Mouse (Mus musculus): ENCODE results near the gene Minpp1.
"Not testable (repeated sequence)": the region's sequence is repeated elsewhere in the genome, so short reads cannot be mapped to it uniquely, and the experiment has no call there.

Gene Minpp1

DNA sequence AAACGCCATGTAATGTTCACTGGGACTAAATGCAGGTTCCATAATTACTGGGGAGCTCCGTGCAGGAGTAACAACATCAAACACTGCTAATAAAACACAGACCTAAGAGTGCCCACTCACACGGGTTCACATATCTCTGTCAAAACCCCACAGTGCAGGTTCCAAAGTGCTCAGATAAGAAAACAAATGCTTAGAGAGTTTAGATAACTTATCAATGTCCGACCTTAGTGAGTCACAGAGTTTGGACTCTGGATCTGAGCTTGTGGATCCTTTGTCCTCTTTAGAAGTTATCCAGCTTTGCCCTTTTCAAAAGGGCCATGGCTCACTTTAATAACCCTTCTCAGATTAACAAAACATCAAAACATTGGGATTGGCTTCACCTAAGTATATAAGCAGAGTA, 4.1 kb upstream of the Minpp1 start:
- H3K9me3 ChIP-seq (ENCODE audit: low read length): no peaks in the 10 kb centered on the region
- H3K36me3 ChIP-seq (ENCODE audit: insufficient read depth, low read length): no peaks in the 10 kb centered on the region
- TF ChIP-seq NANOG (IDR thresholded peaks at IDR 0.05; ENCODE audit: borderline replicate concordance, low read length) (no peak), CTCF (conservative IDR thresholded peaks at IDR 0.05; ENCODE audit: low read length) (no peak), POU5F1 (IDR thresholded peaks at IDR 0.05; ENCODE audit: borderline replicate concordance, low read length) (no peak)
- no peak overlapping the region for H3K4me3 ChIP-seq (replicated peaks; ENCODE audit: low read length)
- peaks cover 5% of the 10 kb centered on the region for H3K4me1 ChIP-seq (replicated peaks; ENCODE audit: low read depth, low read length)
- H3K27me3 ChIP-seq (ENCODE audit: insufficient read depth, low read length): peaks cover 3% of the 10 kb centered on the region

DNA sequence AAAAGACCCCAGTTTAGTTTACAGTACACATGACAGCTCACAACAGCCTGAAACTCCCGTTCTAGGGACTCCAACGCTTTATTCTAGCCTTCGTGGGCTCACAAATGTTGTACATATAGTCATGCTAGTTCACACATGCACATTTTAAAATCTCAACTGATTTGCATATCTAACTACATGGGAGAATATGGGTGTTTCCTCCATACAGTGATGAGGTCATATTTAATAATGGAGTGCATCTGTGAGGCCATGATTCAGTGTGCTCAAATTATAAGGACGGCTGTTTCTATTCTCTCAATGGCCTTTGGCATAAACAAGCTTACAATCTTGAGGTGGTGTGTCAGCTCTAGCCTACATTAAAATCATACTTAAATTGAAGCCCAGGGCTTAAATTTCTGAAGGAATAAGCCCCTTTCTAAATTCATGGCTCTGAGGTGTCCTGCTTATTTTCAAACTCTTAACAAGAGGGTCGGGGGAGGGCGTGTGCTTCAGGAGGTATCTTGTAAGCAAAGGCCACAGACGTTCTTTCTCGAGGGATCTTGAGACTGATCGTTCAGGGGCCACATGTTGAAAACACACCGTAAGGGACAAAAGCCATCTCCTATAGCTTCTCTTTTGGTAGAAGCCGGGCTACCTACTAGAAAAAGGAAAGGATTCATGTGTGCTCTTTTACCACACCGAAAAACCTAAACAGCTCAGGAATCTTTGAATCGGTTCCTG, 468 bp upstream of the Minpp1 start:
- H3K36me3 ChIP-seq (ENCODE audit: insufficient read depth, low read length): 0 out of 2 replicates have a peak, but pooled peaks cover 2% of the 10 kb centered on the region
- peaks cover 12% of the 10 kb centered on the region for H3K27me3 ChIP-seq (ENCODE audit: insufficient read depth, low read length)
- TF ChIP-seq POU5F1 (IDR thresholded peaks at IDR 0.05; ENCODE audit: borderline replicate concordance, low read length): no peak
- H3K9me3 ChIP-seq (ENCODE audit: low read length): no peaks in the 10 kb centered on the region
- peaks cover 25% of the 10 kb centered on the region for H3K4me1 ChIP-seq (replicated peaks; ENCODE audit: low read depth, low read length)
- peak overlapping the region; percentile 89 for H3K4me3 ChIP-seq (replicated peaks; ENCODE audit: low read length)

- H3K9me3 ChIP-seq (ENCODE audit: low read length); H3K36me3 ChIP-seq (ENCODE audit: insufficient read depth, low read length): not testable (repeated sequence)
- Histone ChIP-seq H3K27me3 (ENCODE audit: insufficient read depth, low read length) (peaks cover 10% of the 10 kb centered on the region; the same call in 1 of the 2 replicates), H3K4me3 (replicated peaks; ENCODE audit: low read length) (peak overlapping the region; percentile 89), H3K4me1 (replicated peaks; ENCODE audit: low read depth, low read length) (peaks cover 25% of the 10 kb centered on the region)
Measured at GRCm38 (mm10) chr19:32486106-32486724, 646 bp downstream of the Minpp1 start.

DNA sequence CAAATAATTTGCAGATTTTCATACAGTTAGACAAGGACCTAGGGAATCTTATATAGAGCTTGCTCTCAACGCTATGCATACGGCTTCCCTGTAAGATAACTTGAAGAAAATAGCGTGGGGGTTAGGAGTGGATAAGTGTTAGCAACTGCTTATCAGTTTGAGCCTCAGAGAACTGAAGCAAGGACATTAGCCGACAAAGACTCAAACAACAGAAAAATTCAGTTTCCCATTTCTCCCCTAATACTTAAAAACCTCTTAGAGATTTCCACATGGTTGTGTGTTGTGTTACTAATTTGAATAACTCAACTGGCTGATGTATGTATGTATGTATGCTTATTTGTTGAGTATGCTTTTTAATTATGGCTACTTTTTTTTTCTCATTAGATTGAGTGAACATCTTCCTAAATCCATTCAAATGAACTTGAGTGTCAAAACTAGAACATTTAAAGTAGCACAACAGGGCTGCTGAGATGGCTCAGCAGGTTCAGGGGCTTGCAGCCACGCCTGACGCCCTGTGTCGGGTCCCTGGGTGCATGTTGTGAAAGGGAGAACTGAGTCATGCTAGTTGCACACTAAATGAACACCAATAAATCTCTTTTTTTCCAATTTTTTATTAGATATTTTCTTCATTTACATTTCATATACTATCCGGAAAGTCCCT, 2.2 kb downstream of the Minpp1 start:
- Histone ChIP-seq H3K4me3 (replicated peaks; ENCODE audit: low read length) (peak overlapping the region; percentile 89; the same call in 1 of the 2 replicates), H3K36me3 (ENCODE audit: insufficient read depth, low read length) (peaks cover 17% of the 10 kb centered on the region), H3K27me3 (ENCODE audit: insufficient read depth, low read length) (peaks cover 10% of the 10 kb centered on the region; the same call in 1 of the 2 replicates), H3K4me1 (replicated peaks; ENCODE audit: low read depth, low read length) (peaks cover 25% of the 10 kb centered on the region), H3K9me3 (ENCODE audit: low read length) (no peaks in the 10 kb centered on the region)
- TF ChIP-seq CTCF (conservative IDR thresholded peaks at IDR 0.05; ENCODE audit: low read length) (no peak), POU5F1 (IDR thresholded peaks at IDR 0.05; ENCODE audit: borderline replicate concordance, low read length) (no peak), NANOG (IDR thresholded peaks at IDR 0.05; ENCODE audit: borderline replicate concordance, low read length) (no peak)

DNA sequence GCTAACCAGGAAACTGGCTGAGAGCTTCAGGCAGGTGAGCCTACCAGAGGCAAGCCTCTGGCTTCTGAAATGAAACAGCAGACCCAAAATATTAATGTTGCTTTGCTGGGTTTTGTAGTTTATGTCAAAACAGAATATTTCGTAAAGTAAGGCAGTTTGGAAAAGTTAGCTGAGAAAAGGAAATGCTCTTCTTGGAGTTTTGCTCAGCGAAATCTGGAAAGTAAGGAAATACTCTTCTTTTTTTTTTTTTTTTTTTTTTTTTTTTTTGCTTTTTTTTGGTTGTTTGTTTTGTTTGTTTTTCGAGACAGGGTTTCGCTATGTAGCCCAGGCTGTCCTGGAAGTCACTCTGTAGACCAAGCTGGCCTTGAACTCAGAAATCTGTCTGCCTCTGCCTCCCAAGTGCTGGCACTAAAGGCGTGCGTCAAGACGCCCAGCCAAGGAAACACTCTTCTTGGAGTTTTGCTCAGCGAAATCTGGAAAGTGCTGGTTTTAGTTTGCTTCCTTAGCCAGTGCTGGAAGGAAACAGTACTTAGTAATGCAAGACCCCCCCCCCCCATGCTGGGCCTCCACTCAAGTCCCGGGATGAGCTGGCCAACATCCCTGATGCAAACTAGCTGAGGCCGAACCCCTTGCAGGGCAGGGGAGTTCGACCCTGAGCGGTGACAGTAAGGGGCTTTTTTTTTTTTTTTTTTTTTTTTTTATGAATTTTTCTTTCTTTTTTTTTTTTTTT, 3.8 kb downstream of the Minpp1 start:
- peaks cover 31% of the 10 kb centered on the region for H3K36me3 ChIP-seq (ENCODE audit: insufficient read depth, low read length)
- TF ChIP-seq CTCF (conservative IDR thresholded peaks at IDR 0.05; ENCODE audit: low read length) (no peak), NANOG (IDR thresholded peaks at IDR 0.05; ENCODE audit: borderline replicate concordance, low read length) (no peak), POU5F1 (IDR thresholded peaks at IDR 0.05; ENCODE audit: borderline replicate concordance, low read length) (no peak)

DNA sequence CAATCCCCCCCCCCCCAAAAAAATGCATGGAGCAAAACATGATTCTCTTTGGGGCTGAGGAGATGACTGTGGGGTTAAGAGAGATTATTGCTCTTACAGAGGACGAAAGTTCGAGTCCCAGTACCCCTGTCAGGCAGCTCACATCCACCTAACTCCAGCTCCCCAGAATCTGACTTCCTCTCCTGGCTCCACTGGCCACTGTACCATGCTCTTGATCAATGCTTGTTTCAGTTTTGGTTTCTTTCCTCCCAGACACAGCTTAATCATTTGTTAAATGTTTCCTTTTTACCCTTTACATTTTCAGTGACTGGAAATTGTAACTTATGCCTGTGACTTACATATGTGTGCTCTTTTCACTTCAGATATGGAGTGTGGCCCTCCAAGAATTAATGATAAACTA, 5.4 kb downstream of the Minpp1 start:
- TF ChIP-seq NANOG (IDR thresholded peaks at IDR 0.05; ENCODE audit: borderline replicate concordance, low read length) (no peak), POU5F1 (IDR thresholded peaks at IDR 0.05; ENCODE audit: borderline replicate concordance, low read length) (no peak), CTCF (conservative IDR thresholded peaks at IDR 0.05; ENCODE audit: low read length) (no peak)
- peaks cover 34% of the 10 kb centered on the region for H3K4me1 ChIP-seq (replicated peaks; ENCODE audit: low read depth, low read length)
- H3K4me3 ChIP-seq (replicated peaks; ENCODE audit: low read length): no peak overlapping the region

More for the DNA sequence above, 3.8 kb downstream of the Minpp1 start:
- Histone ChIP-seq H3K27me3 (ENCODE audit: insufficient read depth, low read length) (peaks cover 10% of the 10 kb centered on the region; the same call in 1 of the 2 replicates), H3K4me3 (replicated peaks; ENCODE audit: low read length) (no peak overlapping the region), H3K9me3 (ENCODE audit: low read length) (no peaks in the 10 kb centered on the region), H3K4me1 (replicated peaks; ENCODE audit: low read depth, low read length) (peaks cover 29% of the 10 kb centered on the region)

GRCm38 (mm10) chr19:32492339-32492738, 6.8 kb downstream of the Minpp1 start:
- no peaks in the 10 kb centered on the region for H3K9me3 ChIP-seq (ENCODE audit: low read length)
- H3K4me3 ChIP-seq (replicated peaks; ENCODE audit: low read length): no peak overlapping the region
- TF ChIP-seq CTCF (conservative IDR thresholded peaks at IDR 0.05; ENCODE audit: low read length) (no peak), POU5F1 (IDR thresholded peaks at IDR 0.05; ENCODE audit: borderline replicate concordance, low read length) (no peak), NANOG (IDR thresholded peaks at IDR 0.05; ENCODE audit: borderline replicate concordance, low read length) (no peak)
- H3K4me1 ChIP-seq (replicated peaks; ENCODE audit: low read depth, low read length): peaks cover 24% of the 10 kb centered on the region
- peaks cover under 1% of the 10 kb centered on the region; the same call in 1 of the 2 replicates for H3K27me3 ChIP-seq (ENCODE audit: insufficient read depth, low read length)
- peaks cover 58% of the 10 kb centered on the region for H3K36me3 ChIP-seq (ENCODE audit: insufficient read depth, low read length)

More for the DNA sequence above, 5.4 kb downstream of the Minpp1 start:
- peaks cover 47% of the 10 kb centered on the region for H3K36me3 ChIP-seq (ENCODE audit: insufficient read depth, low read length)
- H3K27me3 ChIP-seq (ENCODE audit: insufficient read depth, low read length): peaks cover 10% of the 10 kb centered on the region; the same call in 1 of the 2 replicates
- no peaks in the 10 kb centered on the region for H3K9me3 ChIP-seq (ENCODE audit: low read length)

DNA sequence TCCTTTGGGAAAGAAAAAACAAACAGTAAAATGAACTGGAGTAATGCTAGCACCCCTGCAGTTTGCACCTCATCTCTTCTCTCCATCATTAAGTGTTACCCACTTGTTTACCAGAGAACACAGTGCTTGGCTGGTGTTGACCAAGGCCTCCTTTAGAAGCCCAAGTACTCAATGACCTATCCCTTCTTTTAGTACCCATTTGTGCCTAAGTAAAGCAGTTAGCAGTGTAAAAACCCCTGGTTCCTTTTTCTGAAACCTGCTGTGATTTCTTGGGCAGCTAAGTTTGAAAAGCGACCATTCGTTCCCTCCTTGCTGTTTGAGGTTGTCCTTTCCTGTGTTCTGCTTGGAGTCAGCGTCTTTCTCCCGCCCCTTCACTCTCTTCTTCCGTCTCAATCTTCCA, 7.4 kb downstream of the Minpp1 start:
- H3K27me3 ChIP-seq (ENCODE audit: insufficient read depth, low read length): no peaks in the 10 kb centered on the region
- H3K4me3 ChIP-seq (replicated peaks; ENCODE audit: low read length): no peak overlapping the region
- H3K4me1 ChIP-seq (replicated peaks; ENCODE audit: low read depth, low read length): peaks cover 22% of the 10 kb centered on the region
- TF ChIP-seq POU5F1 (IDR thresholded peaks at IDR 0.05; ENCODE audit: borderline replicate concordance, low read length) (no peak), CTCF (conservative IDR thresholded peaks at IDR 0.05; ENCODE audit: low read length) (no peak), NANOG (IDR thresholded peaks at IDR 0.05; ENCODE audit: borderline replicate concordance, low read length) (no peak)
- peaks cover 64% of the 10 kb centered on the region for H3K36me3 ChIP-seq (ENCODE audit: insufficient read depth, low read length)
- H3K9me3 ChIP-seq (ENCODE audit: low read length): no peaks in the 10 kb centered on the region

Data from E14TG2a.4 (cell line).